Mouse (Mus musculus) lung, adult 18-20 months (tissue): Measurements from ENCODE around the gene Krt31.
A peak's percentile ranks its signal among the peaks of the same experiment; 100 is the strongest.

Source experiments
- DNase-seq, 2 experiments: peaks; one replicate each; pipeline ENCODE4 v3.0.0; 2022; ENCODE audit warnings: mixed read lengths in 2 of 2

The Krt31 gene

GRCm38 (mm10) chr11:100005905-100006304, 44.4 kb downstream of the Krt31 start:
- peak in 1 of 2 experiments; percentile 40 for DNase-seq

GRCm38 (mm10) chr11:100004846-100005245, 45.5 kb downstream of the Krt31 start:
- DNase-seq, result peak; percentile 32 to 66

GRCm38 (mm10) chr11:99999091-99999490, 51.3 kb downstream of the Krt31 start:
- no peak for DNase-seq
